Mouse (Mus musculus) forebrain, postnatal 0 days (tissue): ENCODE results near the gene Hspa4. TPM values are rescaled to one million over a fixed set of nuclear protein-coding genes. Genes with fewer than 3 reads are reported as not detected.
A peak's percentile ranks its signal among the peaks of the same experiment; 100 is the strongest.
"Not testable (repeated sequence)": the region's sequence is repeated elsewhere in the genome, so short reads cannot be mapped to it uniquely, and the experiment has no call there.

Source experiments
- ATAC-seq: fragments of 200-750 bp; cut with Nextera tagmentation; 2 replicates; pipeline ENCODE4 v1.8.0; 2017; ENCODE audit warnings: mild to moderate bottlenecking, moderate library complexity
- DNase-seq: peaks from one replicate; pipeline ENCODE4 v3.0.0-alpha.2; 2015
- H3K27ac ChIP-seq: fragments of 300-500 bp; sonication (generic); 2 replicates; pipeline ENCODE4 v1.5.1; 2014; ENCODE audit warnings: low read depth, mild to moderate bottlenecking, antibody characterized with exemption, low read length, moderate library complexity, mixed read lengths
- H3K27me3 ChIP-seq: fragments of 300-500 bp; sonication (generic); 2 replicates; pipeline ENCODE4 v1.6.1; 2014; ENCODE audit warnings: mild to moderate bottlenecking, low read length, mixed read lengths; ENCODE audit not compliant: insufficient read depth
- H3K36me3 ChIP-seq: fragments of 300-500 bp; sonication (generic); 2 replicates; pipeline ENCODE4 v1.6.1; 2014; ENCODE audit warnings: mild to moderate bottlenecking, moderate library complexity; ENCODE audit not compliant: insufficient read depth
- H3K4me1 ChIP-seq: fragments of 300-500 bp; sonication (generic); 2 replicates; pipeline ENCODE4 v1.6.1; 2014; ENCODE audit warnings: antibody characterized with exemption; ENCODE audit not compliant: insufficient read depth
- H3K4me2 ChIP-seq: fragments of 300-500 bp; sonication (generic); 2 replicates; pipeline ENCODE4 v1.6.1; 2014; ENCODE audit warnings: low read depth, mild to moderate bottlenecking, moderate library complexity
- H3K4me3 ChIP-seq: fragments of 300-500 bp; sonication (generic); 2 replicates; pipeline ENCODE4 v1.5.1; 2014; ENCODE audit warnings: low read depth, low read length, mixed read lengths
- H3K9ac ChIP-seq: fragments of 300-500 bp; sonication (generic); 2 replicates; pipeline ENCODE4 v1.6.1; 2014; ENCODE audit warnings: mild to moderate bottlenecking
- H3K9me3 ChIP-seq: fragments of 300-500 bp; sonication (generic); 2 replicates; pipeline ENCODE4 v1.6.1; 2016; ENCODE audit warnings: low read length
- CTCF ChIP-seq: sonication (generic); IDR thresholded peaks from 2 replicates; pipeline ENCODE4 v1.5.1; 2016; ENCODE audit warnings: antibody characterized with exemption, control low read depth, low read depth
- WGBS: fragments of 180-500 bp; shearing (Covaris S2); extraction: QIAGEN DNeasy Blood & Tissue Kit; methylation state at CpG from one replicate; pipeline ENCODE4 v1.1.7; 2014; 5-methylcytosine and 5-hydroxymethylcytosine counted together
- polyA plus RNA-seq: library from polyadenylated mRNA; unstranded; fragments of >200 nt; fragmentation: Nextera tagmentation; extraction: Ambion mirVana; gene quantifications from 2 replicates; pipeline ENCODE4 v1.2.1, GENCODE M21; 2015
- total RNA-seq: library from RNA; depleted of rRNA; stranded (reverse); fragments of >200 nt; gene quantifications from 2 replicates; pipeline ENCODE4 v1.2.3, GENCODE M21; 2014; rRNA removed

Gene Hspa4
- 112 and 138 TPM in 2 replicates for total RNA-seq
- 42.1 and 46.9 TPM in 2 replicates for polyA plus RNA-seq

DNA sequence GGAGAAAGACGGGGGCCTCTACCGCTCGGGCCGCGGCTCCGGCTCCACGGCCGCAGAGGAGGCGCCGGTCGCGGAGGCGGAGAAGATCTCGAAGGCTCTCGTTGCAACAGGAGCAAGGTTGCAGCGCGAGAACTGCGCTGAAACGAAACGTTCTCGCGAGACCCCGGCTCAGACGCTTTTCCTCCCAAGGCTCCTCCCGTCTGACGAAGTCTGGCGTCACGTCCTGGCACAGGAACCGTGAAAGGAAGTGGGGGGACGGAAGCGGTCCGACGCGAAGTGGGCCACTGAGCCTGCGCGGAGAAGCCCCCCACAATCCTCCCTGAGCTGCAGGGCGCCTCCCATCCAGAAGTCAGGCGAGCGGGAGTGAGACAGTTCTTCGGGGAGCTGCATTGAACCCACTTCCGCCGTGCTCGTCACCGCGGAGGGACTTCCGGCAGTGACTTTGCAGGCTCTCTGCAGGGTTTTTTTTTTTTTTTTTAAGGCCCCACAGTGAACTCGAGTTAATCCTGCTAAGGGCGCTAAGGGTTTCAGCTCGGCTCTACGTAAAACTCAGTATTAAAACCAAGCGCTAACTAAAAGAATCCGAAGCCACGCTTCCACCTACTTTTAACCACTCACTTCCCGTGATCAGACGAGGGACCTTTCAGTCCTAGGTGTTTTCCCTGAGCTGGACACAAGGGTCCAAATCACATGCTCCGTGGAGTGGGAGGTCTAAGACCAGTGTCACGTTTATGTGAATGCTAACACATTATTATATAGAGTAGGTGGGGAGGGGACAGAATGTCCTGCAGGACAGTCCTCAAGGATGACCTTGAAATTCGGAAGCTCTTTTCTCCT lies at the start of gene Hspa4:
Gene Hspa4, minus strand, starts transcription at position 128 of the 837 bp plus-strand sequence.
- WGBS = 2% methylated on average over 58 of the region's 58 CpGs
- peak; percentile 98 for ATAC-seq
- Histone ChIP-seq H3K9me3 (no peaks in the 10 kb centered on the region), H3K4me3 (peak within 1 kb of the TSS; percentile 98), H3K4me2 (peak within 1 kb of the TSS; percentile 72), H3K9ac (peak within 1 kb of the TSS; percentile 93), H3K27me3 (no peaks in the 10 kb centered on the region), H3K36me3 (no peaks in the 10 kb centered on the region), H3K27ac (peak within 1 kb of the TSS; percentile 97), H3K4me1 (peaks cover 13% of the 10 kb centered on the region; the same call in 1 of the 2 replicates)
- TF ChIP-seq CTCF = no peak; the same call in 1 of the 2 replicates
- DNase-seq = peak; percentile 100

DNA sequence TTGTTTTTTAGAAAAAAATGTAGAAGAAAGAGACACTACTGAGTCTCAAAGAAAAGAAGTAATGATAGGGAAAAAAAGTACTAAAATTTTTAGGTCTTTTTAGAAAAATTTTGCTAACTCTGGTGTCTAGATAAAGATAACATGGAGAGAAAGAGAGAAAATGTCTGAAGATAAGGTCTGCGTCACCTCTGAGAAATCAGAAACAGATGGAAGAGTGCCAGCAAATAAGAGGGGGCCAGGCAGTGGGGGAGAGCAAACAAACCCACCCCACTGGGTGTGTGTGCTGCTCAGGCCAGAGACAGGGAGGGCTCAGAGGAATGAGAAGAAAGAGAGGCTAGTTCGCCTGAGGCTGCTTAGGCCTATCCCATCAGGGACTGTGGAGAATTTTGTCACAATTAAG lies 45.5 kb upstream of the Hspa4 start:
- Histone ChIP-seq H3K4me3 (no peak overlapping the region), H3K9me3 (no peaks in the 10 kb centered on the region), H3K9ac (no peak overlapping the region), H3K27me3 (no peaks in the 10 kb centered on the region), H3K4me2 (no peak overlapping the region), H3K27ac (no peak overlapping the region), H3K36me3 (no peaks in the 10 kb centered on the region), H3K4me1 (no peaks in the 10 kb centered on the region)
- ATAC-seq (no peak), DNase-seq (no peak)
- WGBS = 62% methylated on average over 2 of the region's 2 CpGs
- no peak for TF ChIP-seq CTCF

DNA sequence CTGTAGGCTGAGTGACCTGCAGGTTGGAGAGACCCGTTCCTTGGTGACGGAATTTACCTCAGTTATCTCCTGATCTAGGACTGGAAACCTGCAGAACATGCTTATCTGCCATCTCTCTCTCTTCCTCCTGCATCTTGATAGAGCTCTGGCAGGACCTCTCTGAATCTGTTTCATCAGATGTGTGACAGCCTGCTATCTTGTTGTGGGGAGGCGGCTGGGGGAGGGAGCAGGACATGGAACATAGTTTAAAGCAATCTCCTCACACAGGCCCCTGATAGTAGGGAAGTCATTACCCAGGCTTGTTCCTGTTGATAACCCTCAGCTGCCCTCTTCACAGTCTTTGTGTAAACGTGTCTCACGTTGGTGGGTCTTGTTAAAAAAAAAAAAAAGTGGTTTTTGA lies 45.1 kb upstream of the Hspa4 start:
- TF ChIP-seq CTCF = no peak
- whole genome bisulfite sequencing = 47% methylated on average over 5 of the region's 5 CpGs
- Histone ChIP-seq H3K9me3 (no peaks in the 10 kb centered on the region), H3K27ac (no peak overlapping the region), H3K27me3 (no peaks in the 10 kb centered on the region), H3K36me3 (no peaks in the 10 kb centered on the region), H3K4me3 (no peak overlapping the region), H3K9ac (no peak overlapping the region), H3K4me2 (no peak overlapping the region), H3K4me1 (no peaks in the 10 kb centered on the region)
- DNase-seq = no peak
- no peak for ATAC-seq

DNA sequence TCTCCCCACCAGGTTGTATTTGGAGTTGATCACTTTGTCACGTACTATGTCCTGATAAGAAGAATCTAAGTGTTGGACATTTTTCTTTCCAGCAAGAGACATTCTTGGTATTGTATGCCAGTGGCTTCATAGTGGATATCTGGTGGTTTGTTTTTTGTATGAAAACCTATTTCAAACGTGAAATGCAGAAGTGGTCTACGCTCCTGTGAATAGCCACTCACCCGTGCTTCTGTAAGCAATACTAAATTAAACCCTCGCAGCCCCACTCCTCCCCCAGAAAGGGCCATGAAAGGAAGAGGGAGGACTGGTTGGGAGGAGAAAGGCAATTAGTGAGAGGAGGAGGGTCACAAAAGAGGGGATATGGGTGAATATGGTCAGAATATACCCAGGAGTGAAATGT lies 42.5 kb upstream of the Hspa4 start:
- ATAC-seq = no peak

DNA sequence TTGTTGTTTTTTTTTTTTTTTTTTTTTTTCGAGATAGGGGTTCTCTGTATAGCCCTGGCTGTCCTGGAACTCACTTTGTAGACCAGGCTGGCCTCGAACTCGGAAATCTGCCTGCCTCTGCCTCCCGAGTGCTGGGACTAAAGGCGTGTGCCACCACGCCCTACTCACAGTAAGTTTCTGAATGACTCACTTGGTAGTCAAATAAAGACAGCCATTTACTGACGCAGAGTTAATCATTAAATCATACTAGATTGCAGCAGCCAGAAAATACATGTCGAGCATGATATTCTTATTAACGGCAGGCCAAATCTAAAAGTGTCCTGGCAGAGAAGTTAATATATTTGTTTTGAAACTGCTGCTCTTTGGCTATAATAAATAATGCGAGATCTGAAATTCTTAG lies 40.8 kb upstream of the Hspa4 start:
- WGBS = 88% methylated on average over 10 of the region's 10 CpGs
- not testable (repeated sequence) for H3K9me3 ChIP-seq, H3K4me2 ChIP-seq, H3K27ac ChIP-seq, H3K4me1 ChIP-seq, ATAC-seq, H3K4me3 ChIP-seq, DNase-seq, H3K27me3 ChIP-seq, H3K36me3 ChIP-seq, H3K9ac ChIP-seq

More for the DNA sequence above, 42.5 kb upstream of the Hspa4 start:
- no peak overlapping the region for H3K4me3 ChIP-seq
- no peak overlapping the region for H3K4me2 ChIP-seq
- H3K9ac ChIP-seq = no peak overlapping the region
- DNase-seq = no peak
- no peaks in the 10 kb centered on the region for H3K9me3 ChIP-seq
- H3K36me3 ChIP-seq = no peaks in the 10 kb centered on the region
- TF ChIP-seq CTCF = no peak
- WGBS = 39% methylated on average over 5 of the region's 5 CpGs
- H3K4me1 ChIP-seq = no peaks in the 10 kb centered on the region
- H3K27me3 ChIP-seq = no peaks in the 10 kb centered on the region
- no peak overlapping the region for H3K27ac ChIP-seq

DNA sequence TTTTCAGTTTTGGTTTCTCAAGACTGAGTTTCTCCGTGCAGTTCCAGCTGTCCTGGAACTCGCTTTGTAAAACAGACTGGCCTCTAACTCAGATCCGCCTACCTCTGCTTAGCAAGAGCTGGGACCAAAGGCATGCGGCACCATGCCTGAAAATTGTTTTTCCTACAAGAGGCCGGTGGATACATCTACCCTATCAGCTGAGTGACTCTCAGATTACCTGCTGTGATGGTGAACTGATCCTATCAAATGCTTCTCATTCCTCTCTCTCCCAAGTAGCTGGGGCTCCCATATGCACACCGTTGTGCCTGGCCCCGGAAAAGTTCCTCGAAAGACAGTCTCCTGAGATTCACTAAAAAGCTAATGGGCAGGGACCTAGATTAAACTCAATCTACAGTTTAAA lies 37.4 kb upstream of the Hspa4 start:
- H3K27me3 ChIP-seq = no peaks in the 10 kb centered on the region
- DNase-seq (no peak), ATAC-seq (no peak)
- H3K36me3 ChIP-seq = peaks cover 3% of the 10 kb centered on the region; the same call in 1 of the 2 replicates
- H3K9ac ChIP-seq = no peak overlapping the region
- no peak overlapping the region for H3K4me3 ChIP-seq
- no peaks in the 10 kb centered on the region for H3K9me3 ChIP-seq
- TF ChIP-seq CTCF = no peak
- WGBS = 68% methylated on average over 8 of the region's 8 CpGs
- H3K4me1 ChIP-seq = no peaks in the 10 kb centered on the region
- H3K4me2 ChIP-seq = no peak overlapping the region
- no peak overlapping the region for H3K27ac ChIP-seq

DNA sequence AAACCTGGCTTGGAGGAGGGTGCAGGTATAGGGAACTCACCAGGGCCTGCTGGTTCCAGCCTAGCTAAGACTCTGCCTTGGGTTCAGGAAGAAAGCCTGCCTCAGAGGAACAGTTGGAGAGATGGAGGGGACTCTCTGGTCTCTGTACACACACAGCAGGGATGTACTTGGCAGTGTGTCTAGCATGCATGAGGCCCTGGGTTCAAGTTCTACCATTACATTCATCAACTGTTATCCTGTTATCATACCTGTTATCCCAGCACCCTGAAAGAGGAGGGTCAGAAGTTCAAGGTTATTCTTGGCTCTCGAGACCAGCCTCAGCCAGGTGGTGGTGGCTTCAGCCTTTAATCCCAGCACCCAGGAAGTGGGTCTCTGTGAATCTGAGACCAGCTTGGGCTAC lies 36.7 kb upstream of the Hspa4 start:
- Histone ChIP-seq H3K4me1 (no peaks in the 10 kb centered on the region), H3K27me3 (no peaks in the 10 kb centered on the region), H3K4me3 (no peak overlapping the region), H3K4me2 (no peak overlapping the region), H3K9ac (no peak overlapping the region), H3K36me3 (peaks cover 9% of the 10 kb centered on the region), H3K27ac (no peak overlapping the region), H3K9me3 (no peaks in the 10 kb centered on the region)
- ATAC-seq = no peak
- TF ChIP-seq CTCF = no peak
- DNase-seq = no peak
- 83% methylated on average over 1 of the region's 1 CpGs for WGBS
